Mouse (Mus musculus) cortical plate, adult 2 months (tissue): ENCODE results near the gene Fam76b.

Experiments used
- CTCF ChIP-seq: fragments of 200-500 bp; IDR thresholded peaks from 2 replicates; pipeline ENCODE4 v1.5.1; 2011; ENCODE audit warnings: mild to moderate bottlenecking, control low read depth, low read length; ENCODE audit not compliant: insufficient read depth; ENCODE audit errors: extremely low read depth
- POLR2A ChIP-seq: fragments of 200-500 bp; IDR thresholded peaks from 2 replicates; pipeline ENCODE4 v1.6.1; 2011; ENCODE audit warnings: mild to moderate bottlenecking, low read length, control low read depth; ENCODE audit not compliant: insufficient read depth; ENCODE audit errors: extremely low read depth

DNA sequence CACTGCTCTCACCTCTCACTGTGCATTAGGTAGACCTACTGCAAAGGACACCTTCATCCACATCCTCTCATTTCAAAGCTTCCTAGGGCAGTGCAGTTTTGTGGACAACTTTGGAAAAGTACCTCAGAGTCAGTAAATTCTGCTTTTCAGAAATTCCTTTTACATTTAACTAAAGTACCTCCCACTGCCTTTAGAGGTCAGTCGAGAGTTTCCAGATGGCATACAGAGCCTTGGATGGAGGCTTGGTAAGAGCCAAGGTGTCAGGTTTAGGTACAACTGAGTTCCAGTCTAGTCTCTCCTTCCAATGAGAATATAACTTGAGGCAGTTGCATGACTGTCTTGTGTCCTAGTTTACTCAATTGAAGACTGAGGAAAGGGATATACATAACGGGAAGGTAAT, 46.8 kb downstream of the Fam76b start:
- TF ChIP-seq CTCF (peak; percentile 28; the same call in 1 of the 2 replicates), POLR2A (no peak)
